Mouse (Mus musculus) heart, postnatal 0 days (tissue): ENCODE data around the gene Gm20403.

ENCODE experiments used
- CTCF ChIP-seq: IDR thresholded peaks from 2 replicates; pipeline ENCODE4 v1.5.1; 2016; ENCODE audit warnings: antibody characterized with exemption, control low read depth, low read depth
- EP300 ChIP-seq: IDR thresholded peaks from 2 replicates; pipeline ENCODE4 v1.6.1; 2016; ENCODE audit warnings: antibody characterized with exemption, low read depth

DNA sequence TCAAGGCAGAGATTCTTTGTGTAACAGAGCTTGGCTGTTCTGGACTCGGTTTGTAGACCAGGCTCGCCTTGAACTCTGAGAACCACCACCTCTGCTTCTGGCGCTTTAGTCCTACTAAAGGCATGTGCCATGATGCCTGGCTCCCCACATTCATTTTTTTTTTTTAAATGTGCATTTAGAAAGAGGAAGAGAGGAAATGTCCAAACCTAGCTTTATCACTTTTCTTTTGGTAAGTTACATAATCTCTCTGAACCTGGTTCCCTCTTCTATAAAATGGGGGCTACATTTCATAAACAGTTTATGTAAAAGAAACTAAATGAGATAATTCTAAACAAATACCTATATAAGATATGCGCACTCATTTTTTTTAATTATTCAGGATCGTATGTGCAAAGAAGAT lies 5.4 kb downstream of the Gm20403 start:
- TF ChIP-seq CTCF (no peak), EP300 (no peak)
